Mouse (Mus musculus) MN1 (cell line): Measurements from ENCODE around the gene Tbl2.

ENCODE experiments used
- DNase-seq: peaks from one replicate; pipeline ENCODE4 v3.0.0-alpha.2; 2016; ENCODE audit warnings: low spot score

The Tbl2 gene

GRCm38 (mm10) chr5:135149053-135149819, at the start of gene Tbl2:
Gene Tbl2, plus strand, starts transcription at chr5:135149657.
- DNase-seq: peak; percentile 100

DNA sequence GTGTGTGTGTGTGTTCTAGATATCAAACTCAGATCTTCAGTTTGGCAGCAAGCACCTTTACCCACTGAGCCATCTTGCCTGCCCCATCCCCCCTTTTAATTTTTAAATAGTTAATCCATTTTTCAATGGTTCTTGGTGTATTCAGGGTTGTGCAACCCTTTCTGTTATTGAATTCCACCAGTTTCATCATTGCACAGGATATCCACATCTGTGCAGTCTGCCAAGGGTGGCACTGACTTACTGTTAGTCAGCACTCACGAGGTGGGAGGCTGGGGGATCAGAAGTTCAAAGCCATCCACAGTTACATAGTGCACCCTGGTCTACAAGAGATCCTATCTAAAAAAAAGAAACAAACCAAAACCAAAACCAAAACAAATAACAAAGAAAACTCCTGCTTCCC, 48.5 kb upstream of the Tbl2 start:
- DNase-seq: no peak

DNA sequence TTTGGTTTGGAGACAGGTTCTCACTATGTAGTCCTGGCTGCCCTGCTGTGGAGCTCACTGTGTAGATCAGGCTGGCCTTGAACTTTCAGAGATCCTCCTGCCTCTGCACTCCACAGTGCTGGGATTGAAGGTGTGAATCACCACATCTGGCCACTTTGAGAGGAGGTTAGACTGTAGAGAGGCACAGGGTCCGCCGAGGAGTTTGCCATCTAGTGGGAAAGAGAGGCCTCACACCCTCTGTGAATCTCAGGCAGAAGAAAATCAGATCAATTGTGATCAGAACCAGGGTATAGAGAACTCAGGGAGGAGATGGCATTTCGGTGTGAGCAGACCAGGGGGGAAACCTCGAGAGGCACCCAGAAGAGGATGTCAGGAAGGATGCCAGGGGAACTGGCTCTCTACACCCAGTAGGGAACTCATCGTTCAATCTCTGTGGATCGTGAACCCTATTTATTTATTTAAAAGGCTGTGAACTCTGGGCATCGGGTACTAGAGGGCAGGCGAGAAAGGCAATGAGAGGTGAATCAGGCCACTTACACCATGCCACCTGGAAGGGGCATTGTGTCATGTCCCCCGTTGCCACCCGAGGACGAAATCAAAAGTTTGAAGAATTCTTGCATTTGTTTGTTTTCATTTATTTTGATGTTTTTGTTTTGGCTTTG, 45.3 kb upstream of the Tbl2 start:
- peak; percentile 49 for DNase-seq

- peak; percentile 76 for DNase-seq
Observed at GRCm38 (mm10) chr5:135106758-135107256, 42.6 kb upstream of the Tbl2 start.

- peak; percentile 72 for DNase-seq
Observed at GRCm38 (mm10) chr5:135107521-135108501, 41.6 kb upstream of the Tbl2 start.

GRCm38 (mm10) chr5:135109017-135109416, 40.4 kb upstream of the Tbl2 start:
- no peak for DNase-seq

GRCm38 (mm10) chr5:135109426-135109825, 40.0 kb upstream of the Tbl2 start:
- no peak for DNase-seq

- DNase-seq: no peak
Observed at GRCm38 (mm10) chr5:135109976-135110375, 39.5 kb upstream of the Tbl2 start.

GRCm38 (mm10) chr5:135113782-135114181, 35.7 kb upstream of the Tbl2 start:
- DNase-seq: no peak

GRCm38 (mm10) chr5:135115241-135115640, 34.2 kb upstream of the Tbl2 start:
- DNase-seq: no peak

GRCm38 (mm10) chr5:135118589-135119081, 30.8 kb upstream of the Tbl2 start:
- DNase-seq: peak; percentile 84

DNA sequence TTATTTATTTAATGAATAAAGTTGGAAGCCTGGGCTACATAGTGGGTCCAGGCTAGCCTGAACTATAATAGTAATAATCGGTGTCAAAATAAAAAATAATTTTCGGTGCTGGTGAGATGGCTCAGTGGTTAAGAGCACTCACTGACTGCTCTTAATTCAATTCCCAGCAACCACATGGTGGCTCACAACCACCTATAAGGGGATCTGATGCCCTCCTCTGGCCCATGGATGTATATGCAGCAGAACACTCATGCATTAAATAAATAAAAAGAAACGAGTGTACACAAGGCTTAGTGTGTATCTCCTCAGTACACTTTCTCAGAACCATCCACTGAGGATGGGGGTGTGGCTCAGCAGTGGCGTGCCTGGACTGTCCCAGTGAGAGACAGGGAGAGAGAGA, 28.7 kb upstream of the Tbl2 start:
- peak; percentile 30 for DNase-seq

GRCm38 (mm10) chr5:135126121-135126520, 23.3 kb upstream of the Tbl2 start:
- DNase-seq: no peak

GRCm38 (mm10) chr5:135127669-135128068, 21.8 kb upstream of the Tbl2 start:
- no peak for DNase-seq

DNA sequence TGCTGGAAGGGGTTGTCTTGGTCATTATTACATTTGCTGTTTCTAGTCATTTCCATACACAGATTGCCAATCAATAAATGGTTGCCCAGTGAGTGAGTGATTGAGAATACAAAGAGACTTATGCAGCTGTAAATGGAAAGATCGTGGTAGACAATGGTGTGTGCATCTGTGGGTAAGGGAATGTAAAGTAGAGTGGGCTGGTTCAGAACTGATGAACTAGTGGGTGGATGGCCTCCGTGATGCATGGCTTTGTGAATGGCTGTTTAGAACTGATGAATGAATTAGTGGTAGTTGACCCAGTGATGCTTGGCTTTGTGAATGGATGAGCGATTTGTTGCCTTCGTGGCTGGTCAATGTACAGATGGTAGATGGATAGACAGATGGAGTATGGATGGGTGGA, 19.7 kb upstream of the Tbl2 start:
- DNase-seq: no peak

GRCm38 (mm10) chr5:135133736-135134405, 15.6 kb upstream of the Tbl2 start:
- DNase-seq: no peak

- no peak for DNase-seq
Observed at GRCm38 (mm10) chr5:135134534-135134933, 14.9 kb upstream of the Tbl2 start.

GRCm38 (mm10) chr5:135139881-135140280, 9.6 kb upstream of the Tbl2 start:
- no peak for DNase-seq

DNA sequence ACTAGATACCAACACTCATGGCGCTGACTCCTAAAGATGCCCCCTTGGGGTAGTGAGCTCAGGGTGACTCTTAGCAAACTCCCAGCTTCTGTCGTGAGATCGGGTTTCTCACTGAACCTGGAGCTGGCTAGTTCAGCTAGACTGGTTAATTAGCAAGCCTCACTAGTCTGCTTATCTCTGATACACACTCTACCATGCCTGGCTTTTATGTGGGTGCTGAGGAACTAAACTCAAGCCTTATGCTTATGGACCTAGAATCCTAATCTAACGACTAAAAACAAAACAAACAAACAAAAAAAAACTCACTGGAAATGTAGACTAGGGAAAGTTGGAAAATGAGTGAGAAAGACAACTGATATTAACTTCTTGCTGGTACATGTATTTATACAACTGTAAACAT, 5.0 kb upstream of the Tbl2 start:
- DNase-seq: no peak

DNA sequence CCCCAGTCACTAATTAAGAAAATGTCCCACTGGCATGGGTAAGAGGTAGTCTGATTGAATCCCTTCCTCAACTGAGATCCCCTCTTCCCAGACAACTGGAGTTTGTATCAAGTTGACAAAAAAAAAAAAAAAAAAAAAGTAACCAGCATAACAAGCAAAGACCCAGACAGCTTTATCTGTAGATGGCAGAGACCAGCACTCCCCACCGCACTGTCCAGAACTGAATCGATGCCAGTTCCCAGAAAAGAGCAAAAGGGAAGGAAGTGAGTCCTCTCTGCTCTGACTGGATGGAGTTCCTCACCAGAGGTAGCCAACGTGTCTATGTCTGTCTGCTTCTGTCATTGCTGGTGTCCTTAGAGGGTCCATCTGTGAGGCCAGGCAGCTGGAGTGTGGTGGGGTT, 3.9 kb upstream of the Tbl2 start:
- DNase-seq: no peak

DNA sequence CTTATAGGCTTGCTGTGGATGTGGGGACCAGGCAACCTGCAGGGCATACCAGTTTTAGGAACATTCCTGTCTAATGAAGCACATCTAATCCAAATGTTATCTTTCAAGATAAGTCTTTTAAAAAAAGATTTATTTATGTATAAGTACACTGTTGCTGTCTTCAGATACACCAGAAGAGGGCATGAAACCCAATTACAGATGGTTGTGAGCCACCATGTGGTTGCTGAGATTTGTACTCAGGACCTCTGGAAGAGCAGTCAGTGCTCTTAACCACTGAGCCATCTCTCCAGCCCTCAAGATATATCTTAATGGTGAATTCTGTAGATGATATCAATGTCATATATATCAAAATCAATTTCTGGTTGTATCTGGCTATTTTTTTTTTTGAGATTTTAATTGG, 3.5 kb upstream of the Tbl2 start:
- no peak for DNase-seq

GRCm38 (mm10) chr5:135148715-135149052, 773 bp upstream of the Tbl2 start:
- no peak for DNase-seq
